Mouse (Mus musculus): ENCODE data around the gene Adam10. TPM values are rescaled to one million over a fixed set of nuclear protein-coding genes. Genes with fewer than 3 reads are reported as not detected.

Adam10 gene
- polyA plus RNA-seq, 1 experiment from 2014 or later: 53.4 TPM

DNA sequence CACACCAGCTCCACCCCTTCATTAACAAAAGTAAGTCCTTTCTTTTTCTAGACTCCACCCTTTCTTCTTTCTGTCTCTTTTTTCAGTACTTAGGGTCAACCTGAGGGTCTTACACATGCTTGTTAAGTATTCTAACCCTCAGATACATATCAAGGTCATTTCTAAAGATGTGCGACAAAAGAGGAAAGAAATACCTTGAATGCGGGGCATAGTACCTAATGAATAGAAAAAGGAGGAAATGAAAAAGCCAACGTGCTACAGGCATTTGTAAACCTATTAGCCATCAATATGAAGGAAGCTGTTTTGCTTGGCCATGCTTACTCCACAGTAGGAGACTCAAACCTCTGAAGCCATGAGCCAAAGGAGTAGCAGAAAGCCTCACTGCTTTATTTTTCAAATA is 11.1 kb downstream of the Adam10 start:
- no peaks in the 10 kb centered on the region for H3K9me3 ChIP-seq (ENCODE audit: control insufficient read depth, low read length)

DNA sequence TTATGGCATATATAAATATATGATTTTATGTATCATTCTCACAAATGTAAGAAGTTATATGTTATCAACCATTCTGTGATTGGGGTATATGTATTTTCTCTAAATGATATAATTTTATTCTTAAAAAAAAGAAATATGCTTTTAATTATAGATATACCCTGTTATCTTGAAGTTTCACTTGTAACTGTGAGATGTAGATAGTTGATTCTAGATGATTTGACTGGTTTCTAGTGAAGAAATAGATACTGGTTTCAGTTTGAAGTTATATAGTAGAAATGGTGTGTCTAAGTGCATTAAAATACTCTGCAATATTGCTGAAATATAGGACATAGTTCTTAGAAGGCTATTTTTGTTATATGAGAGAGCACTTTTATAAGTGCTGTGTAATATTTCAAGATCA is 11.8 kb downstream of the Adam10 start:
- no peak overlapping the region for H3K4me2 ChIP-seq (ENCODE audit: low read depth, low read length)
- ATAC-seq: no peak
- H3K4me3 ChIP-seq (ENCODE audit: low read length): no peak overlapping the region
- H3K27me3 ChIP-seq (replicated peaks; ENCODE audit: control insufficient read depth, insufficient read depth, low read length): no peaks in the 10 kb centered on the region
- no peaks in the 10 kb centered on the region for H3K4me1 ChIP-seq (ENCODE audit: control insufficient read depth, insufficient read depth, low read length)
- H3K9ac ChIP-seq (ENCODE audit: low read depth, low read length): no peak overlapping the region
- H3K9me3 ChIP-seq (ENCODE audit: control insufficient read depth, low read length): no peaks in the 10 kb centered on the region
- H3K27ac ChIP-seq (ENCODE audit: low read length): no peak overlapping the region
- no peaks in the 10 kb centered on the region for H3K36me3 ChIP-seq (ENCODE audit: control insufficient read depth, insufficient read depth, low read length)

More for the DNA sequence above, 11.1 kb downstream of the Adam10 start:
- Histone ChIP-seq H3K27ac (ENCODE audit: low read length) (no peak overlapping the region), H3K4me1 (ENCODE audit: control insufficient read depth, insufficient read depth, low read length) (no peaks in the 10 kb centered on the region; the same call in 1 of the 2 replicates), H3K4me2 (ENCODE audit: low read depth, low read length) (no peak overlapping the region), H3K9ac (ENCODE audit: low read depth, low read length) (no peak overlapping the region), H3K36me3 (ENCODE audit: control insufficient read depth, insufficient read depth, low read length) (no peaks in the 10 kb centered on the region), H3K4me3 (ENCODE audit: low read length) (no peak overlapping the region), H3K27me3 (replicated peaks; ENCODE audit: control insufficient read depth, insufficient read depth, low read length) (no peaks in the 10 kb centered on the region)
- no peak for ATAC-seq
- 80% methylated on average over 3 of the region's 3 CpGs for WGBS

DNA sequence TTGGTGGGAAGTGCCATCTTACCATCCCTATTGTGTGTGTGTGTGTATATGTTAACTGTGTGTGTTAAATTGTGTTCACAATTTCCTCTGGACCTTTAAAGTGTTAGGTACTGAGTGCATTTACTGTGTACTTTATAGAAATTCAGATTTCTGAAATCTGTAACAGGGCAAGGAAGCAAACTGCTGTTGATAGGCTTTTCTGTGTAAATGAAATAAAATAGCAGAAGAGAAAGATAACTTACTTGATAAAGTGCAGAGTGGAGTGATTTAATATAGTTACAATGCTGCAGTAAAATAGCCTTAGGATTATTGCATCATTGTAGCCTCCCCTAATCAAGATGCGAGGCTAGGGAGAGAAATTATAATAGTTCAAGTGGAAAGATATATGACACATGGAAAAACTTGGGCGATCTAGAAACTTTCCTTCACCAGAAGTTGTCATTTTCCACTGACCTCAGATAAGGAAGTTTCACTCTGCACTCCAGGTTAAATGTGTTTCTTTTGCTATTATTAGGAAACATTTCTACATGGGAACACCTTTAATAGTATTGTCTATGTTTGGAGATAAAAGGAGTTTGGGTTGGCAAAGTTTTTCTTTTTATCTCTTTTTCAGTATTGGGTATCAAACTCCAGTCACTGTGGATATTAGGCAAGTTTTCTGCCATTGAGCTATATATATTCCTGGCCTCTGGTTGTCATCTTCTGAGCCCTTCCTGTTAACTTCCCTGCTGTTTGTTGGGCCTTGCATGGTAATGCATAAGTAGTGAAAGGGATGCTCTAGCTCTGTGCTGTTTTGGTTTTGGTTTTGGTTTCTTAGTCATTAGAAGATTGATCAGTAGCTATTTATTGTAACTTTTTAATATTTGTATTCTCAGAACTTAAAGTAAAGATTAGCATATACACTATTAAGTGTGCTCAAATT is 13.2 kb downstream of the Adam10 start:
- H3K4me2 ChIP-seq (ENCODE audit: low read depth, low read length): no peak overlapping the region
- H3K27ac ChIP-seq (ENCODE audit: low read length): no peak overlapping the region
- no peaks in the 10 kb centered on the region for H3K9me3 ChIP-seq (ENCODE audit: control insufficient read depth, low read length)
- no peak overlapping the region for H3K4me3 ChIP-seq (ENCODE audit: low read length)
- no peak for ATAC-seq
- no peaks in the 10 kb centered on the region for H3K4me1 ChIP-seq (ENCODE audit: control insufficient read depth, insufficient read depth, low read length)
- 63% methylated on average over 2 of the region's 2 CpGs for WGBS
- H3K9ac ChIP-seq (ENCODE audit: low read depth, low read length): no peak overlapping the region
- no peaks in the 10 kb centered on the region for H3K27me3 ChIP-seq (replicated peaks; ENCODE audit: control insufficient read depth, insufficient read depth, low read length)
- H3K36me3 ChIP-seq (ENCODE audit: control insufficient read depth, insufficient read depth, low read length): no peaks in the 10 kb centered on the region

DNA sequence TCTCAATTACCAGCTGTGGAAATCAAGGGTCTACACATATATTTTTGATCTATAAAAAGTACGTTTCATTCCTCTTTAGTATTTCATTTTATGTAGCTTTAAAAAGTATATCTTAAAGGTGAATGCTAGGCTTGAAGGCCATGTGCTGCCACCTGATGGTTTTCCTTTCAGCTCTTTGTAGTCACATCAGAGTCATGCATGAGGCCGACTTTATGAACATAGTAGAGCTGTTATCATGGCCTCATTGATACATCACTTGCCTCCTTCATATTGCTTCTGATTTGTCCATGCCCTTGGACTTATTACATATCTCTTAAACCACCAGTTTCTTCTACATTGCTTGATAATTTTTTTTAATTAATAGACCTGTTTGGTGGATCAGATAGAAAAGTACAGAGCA is 16.9 kb downstream of the Adam10 start:
- 91% methylated on average over 2 of the region's 2 CpGs for WGBS
- H3K4me1 ChIP-seq (ENCODE audit: control insufficient read depth, insufficient read depth, low read length): no peaks in the 10 kb centered on the region
- no peak for ATAC-seq
- no peak overlapping the region for H3K4me2 ChIP-seq (ENCODE audit: low read depth, low read length)
- no peak overlapping the region for H3K4me3 ChIP-seq (ENCODE audit: low read length)
- no peaks in the 10 kb centered on the region for H3K9me3 ChIP-seq (ENCODE audit: control insufficient read depth, low read length)
- H3K27me3 ChIP-seq (replicated peaks; ENCODE audit: control insufficient read depth, insufficient read depth, low read length): no peaks in the 10 kb centered on the region
- H3K36me3 ChIP-seq (ENCODE audit: control insufficient read depth, insufficient read depth, low read length): no peaks in the 10 kb centered on the region
- H3K9ac ChIP-seq (ENCODE audit: low read depth, low read length): no peak overlapping the region
- H3K27ac ChIP-seq (ENCODE audit: low read length): no peak overlapping the region

DNA sequence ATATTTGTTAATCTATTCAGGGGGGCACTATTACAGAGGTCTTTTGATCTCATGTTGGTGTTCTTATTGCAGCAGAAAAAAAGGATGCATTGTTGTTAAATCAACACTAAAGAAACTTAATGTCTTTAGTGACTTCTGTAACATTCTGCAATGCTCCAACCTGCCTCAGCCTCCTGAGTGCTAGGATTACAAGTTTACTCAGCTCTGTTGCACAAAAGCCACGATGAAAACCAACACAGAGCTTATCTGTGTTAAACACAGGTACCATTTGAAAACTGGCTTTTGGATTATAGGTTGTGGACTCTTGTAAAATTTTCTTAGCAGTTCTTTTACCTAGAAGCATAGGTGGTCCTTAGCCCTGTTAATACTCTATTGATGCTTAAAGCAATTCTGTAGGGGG is 19.3 kb downstream of the Adam10 start:
- Histone ChIP-seq H3K4me3 (ENCODE audit: low read length) (no peak overlapping the region), H3K4me1 (ENCODE audit: control insufficient read depth, insufficient read depth, low read length) (no peaks in the 10 kb centered on the region), H3K9ac (ENCODE audit: low read depth, low read length) (no peak overlapping the region), H3K9me3 (ENCODE audit: control insufficient read depth, low read length) (no peaks in the 10 kb centered on the region), H3K27me3 (replicated peaks; ENCODE audit: control insufficient read depth, insufficient read depth, low read length) (no peaks in the 10 kb centered on the region), H3K36me3 (ENCODE audit: control insufficient read depth, insufficient read depth, low read length) (no peaks in the 10 kb centered on the region), H3K4me2 (ENCODE audit: low read depth, low read length) (no peak overlapping the region), H3K27ac (ENCODE audit: low read length) (no peak overlapping the region)
- 71% methylated on average over 1 of the region's 1 CpGs for WGBS
- no peak for ATAC-seq

DNA sequence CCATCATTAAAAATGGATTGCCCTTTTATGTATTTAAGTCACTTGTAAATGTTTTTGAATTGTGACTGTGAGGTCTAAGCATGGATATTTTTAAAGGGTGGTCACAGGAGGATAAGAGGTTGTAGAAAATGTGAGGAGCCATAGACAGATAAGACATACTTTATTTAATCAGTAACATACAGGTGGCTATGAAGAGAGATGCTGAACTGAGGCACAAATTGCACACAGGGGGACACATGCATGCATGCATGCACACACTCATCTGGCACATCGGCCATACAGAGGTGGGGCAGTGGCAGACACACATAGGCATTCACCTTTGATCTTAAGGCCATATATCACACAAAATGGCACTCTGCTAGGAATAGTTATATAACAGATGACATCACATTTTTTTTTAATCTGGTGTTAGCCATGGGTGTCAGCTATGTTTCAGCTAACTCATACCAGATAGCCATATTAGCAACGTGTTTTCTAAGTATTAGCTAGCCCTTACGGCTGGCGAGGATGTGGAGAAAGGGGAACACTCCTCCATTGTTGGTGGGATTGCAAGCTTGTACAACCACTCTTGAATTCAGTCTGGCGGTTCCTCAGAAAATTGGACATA is 24.9 kb downstream of the Adam10 start:
- Histone ChIP-seq H3K36me3 (ENCODE audit: control insufficient read depth, insufficient read depth, low read length) (no peaks in the 10 kb centered on the region), H3K27me3 (replicated peaks; ENCODE audit: control insufficient read depth, insufficient read depth, low read length) (no peaks in the 10 kb centered on the region), H3K4me3 (ENCODE audit: low read length) (no peak overlapping the region), H3K9ac (ENCODE audit: low read depth, low read length) (no peak overlapping the region), H3K27ac (ENCODE audit: low read length) (no peak overlapping the region), H3K4me1 (ENCODE audit: control insufficient read depth, insufficient read depth, low read length) (no peaks in the 10 kb centered on the region), H3K4me2 (ENCODE audit: low read depth, low read length) (no peak overlapping the region), H3K9me3 (ENCODE audit: control insufficient read depth, low read length) (no peaks in the 10 kb centered on the region)
- no peak for ATAC-seq
- 90% methylated on average over 5 of the region's 5 CpGs for WGBS

DNA sequence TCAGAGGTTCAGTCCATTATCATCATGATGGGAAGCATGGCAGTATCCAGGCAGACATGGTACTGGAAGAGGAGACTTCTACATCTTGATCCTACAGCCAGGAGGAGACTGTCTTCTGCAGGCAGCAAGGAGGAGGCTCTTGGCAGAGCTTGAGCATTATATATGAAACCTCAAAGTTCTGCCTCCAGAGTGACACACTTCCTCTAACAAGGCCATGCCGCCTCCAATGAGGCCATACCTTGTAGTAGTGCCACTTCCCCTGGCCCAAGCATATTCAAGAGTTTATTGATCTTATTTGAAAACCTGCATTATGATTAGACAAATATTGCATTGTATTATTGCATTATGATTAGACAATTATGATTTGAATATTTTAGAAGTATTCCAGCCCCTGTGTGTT is 27.6 kb downstream of the Adam10 start:
- no peak overlapping the region for H3K9ac ChIP-seq (ENCODE audit: low read depth, low read length)
- no peak overlapping the region for H3K27ac ChIP-seq (ENCODE audit: low read length)
- no peaks in the 10 kb centered on the region for H3K9me3 ChIP-seq (ENCODE audit: control insufficient read depth, low read length)
- ATAC-seq: no peak
- H3K36me3 ChIP-seq (ENCODE audit: control insufficient read depth, insufficient read depth, low read length): no peaks in the 10 kb centered on the region
- H3K4me3 ChIP-seq (ENCODE audit: low read length): no peak overlapping the region
- H3K27me3 ChIP-seq (replicated peaks; ENCODE audit: control insufficient read depth, insufficient read depth, low read length): no peaks in the 10 kb centered on the region
- H3K4me1 ChIP-seq (ENCODE audit: control insufficient read depth, insufficient read depth, low read length): no peaks in the 10 kb centered on the region
- WGBS: 91% methylated on average over 1 of the region's 1 CpGs
- no peak overlapping the region for H3K4me2 ChIP-seq (ENCODE audit: low read depth, low read length)

DNA sequence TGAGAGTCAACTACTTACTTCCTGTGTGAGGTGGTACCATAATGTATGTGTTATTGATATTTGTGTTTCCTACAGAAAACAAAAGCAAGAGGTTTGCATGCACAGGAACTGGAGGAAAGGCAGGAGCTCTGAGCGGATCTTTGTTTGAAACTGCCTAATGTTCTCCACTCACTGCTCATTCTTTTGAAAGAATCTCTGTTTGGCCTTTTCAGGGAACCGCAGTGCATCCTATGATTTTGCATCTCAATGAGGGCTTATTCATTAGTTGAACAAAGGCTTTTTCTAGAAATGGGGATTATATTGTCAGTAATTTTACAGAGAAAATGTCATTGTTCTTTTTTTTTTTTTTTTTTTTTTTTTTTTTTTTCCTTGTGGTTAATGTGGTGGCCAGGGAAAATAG is 50.7 kb downstream of the Adam10 start:
- Histone ChIP-seq H3K4me3 (ENCODE audit: low read length) (no peak overlapping the region), H3K36me3 (ENCODE audit: control insufficient read depth, insufficient read depth, low read length) (no peaks in the 10 kb centered on the region), H3K9ac (ENCODE audit: low read depth, low read length) (no peak overlapping the region), H3K27ac (ENCODE audit: low read length) (no peak overlapping the region), H3K27me3 (replicated peaks; ENCODE audit: control insufficient read depth, insufficient read depth, low read length) (no peaks in the 10 kb centered on the region), H3K4me2 (ENCODE audit: low read depth, low read length) (no peak overlapping the region), H3K9me3 (ENCODE audit: control insufficient read depth, low read length) (no peaks in the 10 kb centered on the region), H3K4me1 (ENCODE audit: control insufficient read depth, insufficient read depth, low read length) (no peaks in the 10 kb centered on the region)
- 82% methylated on average over 2 of the region's 2 CpGs for WGBS
- no peak for ATAC-seq

DNA sequence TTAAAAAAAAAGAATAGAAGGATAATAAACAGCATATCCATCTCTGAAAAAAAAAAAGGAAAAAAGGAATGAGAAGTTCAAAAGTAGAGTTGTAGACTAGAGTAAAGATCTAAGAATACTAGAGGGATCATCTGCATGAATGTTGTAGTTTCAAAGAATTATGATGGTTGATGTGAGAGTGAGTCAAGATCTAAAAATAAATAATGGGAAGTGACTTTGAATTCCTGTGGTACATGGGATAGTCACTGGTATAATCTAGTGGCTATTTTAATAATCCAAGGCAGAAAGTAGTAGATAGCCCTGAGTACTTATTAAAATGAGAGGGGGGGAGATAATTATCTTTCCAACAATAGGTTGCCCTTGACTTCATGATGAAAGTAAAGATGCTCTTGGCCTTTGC is 52.3 kb downstream of the Adam10 start:
- H3K36me3 ChIP-seq (ENCODE audit: control insufficient read depth, insufficient read depth, low read length): no peaks in the 10 kb centered on the region

More for the DNA sequence above, 52.3 kb downstream of the Adam10 start:
- ATAC-seq: no peak
- no peak overlapping the region for H3K4me3 ChIP-seq (ENCODE audit: low read length)
- H3K9ac ChIP-seq (ENCODE audit: low read depth, low read length): no peak overlapping the region
- no peaks in the 10 kb centered on the region for H3K4me1 ChIP-seq (ENCODE audit: control insufficient read depth, insufficient read depth, low read length)
- no peak overlapping the region for H3K27ac ChIP-seq (ENCODE audit: low read length)
- no peaks in the 10 kb centered on the region for H3K27me3 ChIP-seq (replicated peaks; ENCODE audit: control insufficient read depth, insufficient read depth, low read length)
- no peak overlapping the region for H3K4me2 ChIP-seq (ENCODE audit: low read depth, low read length)
- no peaks in the 10 kb centered on the region for H3K9me3 ChIP-seq (ENCODE audit: control insufficient read depth, low read length)

Data from intestine, embryonic 16.5 days (tissue).